Mouse (Mus musculus) hindbrain, embryonic 12.5 days (tissue): Measurements from ENCODE around the gene Lmbr1l. TPM values are rescaled to one million over a fixed set of nuclear protein-coding genes. Genes with fewer than 3 reads are reported as not detected.
"Not testable (repeated sequence)": the region's sequence is repeated elsewhere in the genome, so short reads cannot be mapped to it uniquely, and the experiment has no call there.

ENCODE experiments used
- ATAC-seq: fragments of 200-750 bp; cut with Nextera tagmentation; 2 replicates; pipeline ENCODE4 v1.8.0; 2017; ENCODE audit warnings: moderate TSS enrichment; ENCODE audit not compliant: low FRiP score
- H3K27ac ChIP-seq: fragments of 300-500 bp; sonication (generic); 2 replicates; pipeline ENCODE4 v1.5.1; 2016; ENCODE audit warnings: mild to moderate bottlenecking
- H3K27me3 ChIP-seq: fragments of 300-500 bp; sonication (generic); 2 replicates; pipeline ENCODE4 v1.6.1; 2016; ENCODE audit warnings: mild to moderate bottlenecking
- H3K36me3 ChIP-seq: fragments of 300-500 bp; sonication (generic); 2 replicates; pipeline ENCODE4 v1.6.1; 2016; ENCODE audit warnings: mild to moderate bottlenecking
- H3K4me1 ChIP-seq: fragments of 300-500 bp; sonication (generic); 2 replicates; pipeline ENCODE4 v1.6.1; 2016
- H3K4me2 ChIP-seq: fragments of 300-500 bp; sonication (generic); replicated peaks from 2 replicates; pipeline ENCODE4 v1.6.1; 2016; ENCODE audit warnings: mild to moderate bottlenecking
- H3K4me3 ChIP-seq: fragments of 300-500 bp; sonication (generic); 2 replicates; pipeline ENCODE4 v1.5.1; 2016; ENCODE audit warnings: mild to moderate bottlenecking
- H3K9ac ChIP-seq: fragments of 300-500 bp; sonication (generic); 2 replicates; pipeline ENCODE4 v1.6.1; 2016; ENCODE audit warnings: mild to moderate bottlenecking, moderate library complexity
- H3K9me3 ChIP-seq: fragments of 300-500 bp; sonication (generic); replicated peaks from 2 replicates; pipeline ENCODE4 v1.6.1; 2016; ENCODE audit warnings: mild to moderate bottlenecking
- WGBS: fragments of 180-500 bp; shearing (Covaris S2); methylation state at CpG from one replicate; pipeline ENCODE4 v1.1.7; 2016; 5-methylcytosine and 5-hydroxymethylcytosine counted together
- polyA plus RNA-seq: library from polyadenylated mRNA; unstranded; fragments of >200 nt; fragmentation: Nextera tagmentation; extraction: Ambion mirVana; gene quantifications from 2 replicates; pipeline ENCODE4 v1.2.1, GENCODE M21; 2016

The Lmbr1l gene
- polyA plus RNA-seq, 1 experiment from 2014 or later, result 39.2 TPM

DNA sequence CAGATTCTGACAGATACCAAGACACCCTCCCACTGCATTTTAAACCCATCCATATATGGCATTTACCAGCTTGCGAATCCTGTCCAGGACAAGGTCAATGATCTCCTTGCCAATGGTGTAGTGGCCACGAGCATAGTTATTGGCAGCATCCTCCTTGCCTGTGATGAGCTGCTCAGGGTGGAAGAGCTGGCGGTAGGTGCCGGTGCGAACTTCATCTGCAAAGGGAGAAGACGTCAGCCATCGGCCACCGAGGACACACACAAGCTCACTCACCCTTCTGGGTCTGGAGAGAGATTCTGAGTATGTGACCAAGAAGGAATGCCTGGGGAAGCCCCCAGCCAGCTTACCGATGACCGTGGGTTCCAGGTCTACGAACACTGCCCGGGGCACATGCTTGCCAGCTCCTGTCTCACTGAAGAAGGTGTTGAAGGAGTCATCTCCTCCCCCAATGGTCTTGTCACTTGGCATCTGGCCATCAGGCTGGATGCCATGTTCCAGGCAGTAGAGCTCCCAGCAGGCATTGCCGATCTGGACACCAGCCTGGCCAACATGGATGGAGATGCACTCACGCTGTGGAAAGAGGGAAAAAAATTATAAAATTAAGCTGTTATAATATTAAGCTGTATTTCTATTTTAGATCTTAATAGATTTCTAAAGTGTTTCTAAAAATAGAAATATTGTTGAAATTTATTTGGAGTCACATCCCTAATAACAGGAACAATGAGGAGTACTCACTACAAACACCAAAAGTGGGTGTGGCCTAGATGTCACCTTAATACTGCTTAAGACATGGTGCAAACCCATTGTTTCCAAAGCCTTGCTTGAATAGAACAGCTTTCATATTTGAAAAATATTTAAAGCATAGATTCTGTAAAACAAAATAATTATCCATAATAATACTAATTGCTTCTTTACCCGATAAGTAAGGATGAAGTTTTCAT is 33.4 kb upstream of the Lmbr1l start:
- peak overlapping the region; percentile 100 for H3K9ac ChIP-seq
- H3K9me3 ChIP-seq, ATAC-seq, H3K27me3 ChIP-seq: not testable (repeated sequence)
- H3K36me3 ChIP-seq, result peaks cover 10% of the 10 kb centered on the region
- peak overlapping the region; percentile 90 for H3K4me3 ChIP-seq
- peaks cover 11% of the 10 kb centered on the region for H3K4me1 ChIP-seq
- H3K27ac ChIP-seq, result peak overlapping the region; percentile 100
- WGBS, result 81% methylated on average over 11 of the region's 15 CpGs
- H3K4me2 ChIP-seq, result peak overlapping the region; percentile 67

DNA sequence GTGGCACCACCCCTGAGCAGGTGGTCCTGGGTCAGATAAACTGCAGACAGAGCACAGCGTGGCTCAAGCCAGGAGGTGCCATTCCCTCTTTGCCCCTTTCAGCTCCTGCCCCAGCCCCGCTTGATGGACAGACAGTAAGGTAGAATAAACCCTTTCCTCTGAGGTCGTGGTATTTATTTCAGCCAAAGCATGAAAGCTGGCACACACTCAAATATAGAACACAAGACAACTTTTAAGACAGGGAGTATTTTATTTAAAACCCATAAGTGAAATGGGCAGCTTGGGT is 31.5 kb upstream of the Lmbr1l start:
- no peaks in the 10 kb centered on the region for H3K9me3 ChIP-seq
- H3K9ac ChIP-seq, result peak overlapping the region; percentile 59
- H3K36me3 ChIP-seq, result peaks cover 10% of the 10 kb centered on the region
- H3K4me1 ChIP-seq, result peaks cover 3% of the 10 kb centered on the region
- WGBS, result 50% methylated on average over 3 of the region's 3 CpGs
- H3K27ac ChIP-seq, result peak overlapping the region; percentile 62; the same call in 1 of the 2 replicates
- H3K4me3 ChIP-seq, result peak overlapping the region; percentile 29
- peak; percentile 16; the same call in 1 of the 2 replicates for ATAC-seq
- no peaks in the 10 kb centered on the region for H3K27me3 ChIP-seq
- H3K4me2 ChIP-seq, result peak overlapping the region; percentile 58

- no peaks in the 10 kb centered on the region for H3K9me3 ChIP-seq
- peak overlapping the region; percentile 58 for H3K4me2 ChIP-seq
- H3K27me3 ChIP-seq, result no peaks in the 10 kb centered on the region
- peaks cover 3% of the 10 kb centered on the region for H3K4me1 ChIP-seq
- ATAC-seq, result 0 out of 2 replicates have a peak, but pooled peaks have one; percentile 18
- 60% methylated on average over 6 of the region's 6 CpGs for WGBS
- peaks cover 10% of the 10 kb centered on the region for H3K36me3 ChIP-seq
- peak overlapping the region; percentile 62; the same call in 1 of the 2 replicates for H3K27ac ChIP-seq
- H3K9ac ChIP-seq, result peak overlapping the region; percentile 59
- H3K4me3 ChIP-seq, result peak overlapping the region; percentile 29
Observed at GRCm38 (mm10) chr15:98948857-98949606, 31.0 kb upstream of the Lmbr1l start.

- H3K4me1 ChIP-seq, result peaks cover 3% of the 10 kb centered on the region
- H3K36me3 ChIP-seq, result peaks cover 10% of the 10 kb centered on the region
- ATAC-seq, result no peak
- no peak overlapping the region for H3K4me3 ChIP-seq
- no peaks in the 10 kb centered on the region for H3K9me3 ChIP-seq
- no peaks in the 10 kb centered on the region for H3K27me3 ChIP-seq
- peak overlapping the region; percentile 58 for H3K4me2 ChIP-seq
- H3K9ac ChIP-seq, result 0 out of 2 replicates have a peak overlapping the region, but pooled peaks have one; percentile 39
- H3K27ac ChIP-seq, result no peak overlapping the region; the same call in 1 of the 2 replicates
Observed at GRCm38 (mm10) chr15:98948382-98948781, 30.4 kb upstream of the Lmbr1l start.

DNA sequence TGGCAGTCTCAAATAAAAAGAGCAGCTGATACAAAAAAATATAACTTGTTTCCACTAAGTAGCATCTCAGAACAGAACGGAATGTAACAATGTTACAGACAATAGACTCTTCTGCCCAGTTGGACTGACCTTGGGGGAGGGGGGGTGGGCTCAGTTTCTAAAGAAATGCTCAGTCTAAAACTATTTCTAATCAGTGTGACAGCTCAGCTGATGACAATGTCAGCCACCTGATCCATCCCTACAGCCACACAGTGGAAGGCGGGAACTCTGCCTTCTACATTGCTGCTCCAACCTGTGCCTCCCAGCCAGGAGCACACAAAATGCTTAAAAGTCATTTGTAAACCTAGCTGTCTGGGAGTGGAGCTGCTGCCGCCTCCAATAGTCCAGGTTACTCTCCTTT is 29.9 kb upstream of the Lmbr1l start:
- Histone ChIP-seq H3K9ac (peak overlapping the region; percentile 39; the same call in 1 of the 2 replicates), H3K4me1 (peaks cover 3% of the 10 kb centered on the region), H3K4me2 (peak overlapping the region; percentile 58), H3K9me3 (no peaks in the 10 kb centered on the region), H3K36me3 (peaks cover 10% of the 10 kb centered on the region), H3K27me3 (no peaks in the 10 kb centered on the region), H3K4me3 (0 out of 2 replicates have a peak overlapping the region, but pooled peaks have one; percentile 4), H3K27ac (peak overlapping the region; percentile 62; the same call in 1 of the 2 replicates)
- 25% methylated on average over 3 of the region's 3 CpGs for WGBS
- ATAC-seq, result no peak

GRCm38 (mm10) chr15:98943133-98943532 is 25.1 kb upstream of the Lmbr1l start:
- Histone ChIP-seq H3K27me3 (no peaks in the 10 kb centered on the region), H3K9me3 (no peaks in the 10 kb centered on the region), H3K27ac (no peak overlapping the region), H3K36me3 (no peaks in the 10 kb centered on the region), H3K4me2 (no peak overlapping the region), H3K9ac (no peak overlapping the region), H3K4me3 (no peak overlapping the region), H3K4me1 (peaks cover 3% of the 10 kb centered on the region)
- ATAC-seq, result no peak
- WGBS, result 83% methylated on average over 4 of the region's 4 CpGs

DNA sequence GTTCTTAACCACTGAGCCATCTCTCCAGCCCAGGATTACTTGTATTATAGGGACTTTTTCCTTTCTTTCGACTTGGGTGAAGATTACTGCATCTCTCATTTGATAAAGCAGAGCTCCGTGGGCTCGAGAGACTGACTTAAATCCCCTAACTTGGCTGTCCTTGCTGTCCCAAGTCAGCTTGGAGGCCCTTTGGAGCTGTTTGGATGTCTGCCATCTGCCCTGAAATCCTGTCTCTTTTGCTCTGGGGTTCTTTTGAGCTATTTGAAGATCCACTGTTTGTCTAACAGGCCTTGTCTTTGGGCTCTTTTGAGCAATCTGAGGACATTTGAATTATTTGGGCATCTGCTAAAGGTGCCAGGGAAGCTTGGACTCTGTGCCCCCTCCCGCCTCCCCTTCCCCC is 24.1 kb upstream of the Lmbr1l start:
- WGBS, result 93% methylated on average over 4 of the region's 4 CpGs

GRCm38 (mm10) chr15:98941539-98941938 is 23.5 kb upstream of the Lmbr1l start:
- Histone ChIP-seq H3K9ac (no peak overlapping the region), H3K9me3 (no peaks in the 10 kb centered on the region)

More for the DNA sequence above, 24.1 kb upstream of the Lmbr1l start:
- Histone ChIP-seq H3K27ac (no peak overlapping the region), H3K4me3 (no peak overlapping the region), H3K27me3 (no peaks in the 10 kb centered on the region), H3K36me3 (no peaks in the 10 kb centered on the region), H3K9ac (no peak overlapping the region), H3K4me1 (no peaks in the 10 kb centered on the region), H3K9me3 (no peaks in the 10 kb centered on the region), H3K4me2 (no peak overlapping the region)
- no peak for ATAC-seq

DNA sequence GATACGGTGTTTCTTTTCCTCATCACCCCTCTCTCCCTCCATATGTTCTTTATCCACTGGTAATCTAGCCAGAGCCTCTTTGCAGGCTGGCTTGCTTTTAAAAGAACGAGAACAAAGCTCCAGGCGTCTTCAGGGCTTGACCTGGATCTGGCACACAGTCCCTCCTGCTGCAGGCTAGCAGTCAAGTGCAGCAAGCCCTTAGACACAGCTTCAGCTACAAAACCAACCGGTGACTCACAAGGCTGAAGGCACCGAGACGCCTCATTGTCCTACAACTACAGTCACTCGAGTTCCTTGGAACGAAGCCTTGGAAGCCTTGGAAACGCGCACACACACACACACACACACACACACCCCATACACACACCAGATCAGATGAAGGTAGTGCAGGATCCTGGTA is 22.8 kb upstream of the Lmbr1l start:
- peaks cover 2% of the 10 kb centered on the region for H3K4me1 ChIP-seq
- H3K36me3 ChIP-seq, result no peaks in the 10 kb centered on the region
- no peak overlapping the region for H3K9ac ChIP-seq
- no peak overlapping the region for H3K4me3 ChIP-seq
- no peak overlapping the region for H3K27ac ChIP-seq
- H3K27me3 ChIP-seq, result no peaks in the 10 kb centered on the region
- no peaks in the 10 kb centered on the region for H3K9me3 ChIP-seq
- ATAC-seq, result no peak
- H3K4me2 ChIP-seq, result no peak overlapping the region
- 67% methylated on average over 10 of the region's 10 CpGs for WGBS

More at GRCm38 (mm10) chr15:98941539-98941938, 23.5 kb upstream of the Lmbr1l start:
- Histone ChIP-seq H3K4me1 (no peaks in the 10 kb centered on the region), H3K27ac (no peak overlapping the region), H3K27me3 (no peaks in the 10 kb centered on the region), H3K4me2 (no peak overlapping the region), H3K36me3 (no peaks in the 10 kb centered on the region), H3K4me3 (no peak overlapping the region)
- WGBS, result 84% methylated on average over 2 of the region's 2 CpGs
- ATAC-seq, result no peak

GRCm38 (mm10) chr15:98934217-98934839 is 16.3 kb upstream of the Lmbr1l start, which contains the start of gene Tuba1b:
Gene Tuba1b (minus strand): TSS chr15:98934565.
- peak; percentile 96 for ATAC-seq

GRCm38 (mm10) chr15:98933833-98934216 is 15.8 kb upstream of the Lmbr1l start:
- peak overlapping the region; percentile 96 for H3K27ac ChIP-seq
- H3K4me1 ChIP-seq, result peaks cover 19% of the 10 kb centered on the region
- no peaks in the 10 kb centered on the region for H3K27me3 ChIP-seq
- peaks cover 8% of the 10 kb centered on the region; the same call in 1 of the 2 replicates for H3K36me3 ChIP-seq
- peak overlapping the region; percentile 79 for H3K9ac ChIP-seq
- H3K9me3 ChIP-seq, result no peaks in the 10 kb centered on the region
- peak; percentile 89 for ATAC-seq
- under 1% methylated on average over 35 of the region's 35 CpGs for WGBS
- peak overlapping the region; percentile 67 for H3K4me3 ChIP-seq
- peak overlapping the region; percentile 91 for H3K4me2 ChIP-seq

More at GRCm38 (mm10) chr15:98934217-98934839, 16.3 kb upstream of the Lmbr1l start, which contains the start of gene Tuba1b:
- Histone ChIP-seq H3K4me3 (peak within 1 kb of the TSS; percentile 67), H3K36me3 (peaks cover 8% of the 10 kb centered on the region; the same call in 1 of the 2 replicates), H3K9me3 (no peaks in the 10 kb centered on the region), H3K27ac (peak within 1 kb of the TSS; percentile 96), H3K9ac (peak within 1 kb of the TSS; percentile 79), H3K4me1 (peaks cover 17% of the 10 kb centered on the region), H3K4me2 (peak within 1 kb of the TSS; percentile 91), H3K27me3 (no peaks in the 10 kb centered on the region)
- under 1% methylated on average over 58 of the region's 58 CpGs for WGBS
